Mouse (Mus musculus) left cerebral cortex, postnatal 25 days (tissue): Measurements from ENCODE around the gene Osbp2. TPM values are rescaled to one million over a fixed set of nuclear protein-coding genes. Genes with fewer than 3 reads are reported as not detected.

ENCODE experiments used
- DNase-seq, 2 experiments: peaks; one replicate each; pipeline ENCODE4 v3.0.0; 2022; ENCODE audit warnings: low spot score in 2 of 2, mixed read lengths in 1 of 2
- intact Hi-C: fragments of 180-260 bp; cut with DNase I; formaldehyde crosslinking; loops from one replicate; pipeline ENCODE4 v1.15.1; 2025
- total RNA-seq, 2 experiments: library from RNA; stranded (reverse); gene quantifications; 2 replicates each; pipeline ENCODE4 v1.2.3; 2021

The Osbp2 gene
- total RNA-seq, 2 experiments from 2014 or later: 133 TPM

DNA sequence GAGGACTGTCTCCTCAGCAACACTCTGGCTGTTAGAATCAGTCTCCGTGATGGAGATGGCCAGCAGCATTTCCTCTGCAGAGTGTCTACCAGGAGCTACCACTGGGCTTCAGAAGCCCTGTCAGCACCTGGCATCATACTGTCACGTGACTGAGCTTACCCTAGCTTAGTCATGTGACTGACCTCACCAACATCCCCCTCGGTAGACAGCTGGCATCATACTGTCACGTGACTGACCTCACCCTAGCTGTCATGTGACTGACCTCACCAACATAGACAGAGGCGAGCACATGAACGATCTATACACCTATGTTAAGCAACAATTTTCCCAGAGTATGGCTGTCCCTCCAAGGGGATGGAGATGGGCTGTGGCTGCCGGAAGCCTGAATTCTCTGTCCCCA, 15.0 kb upstream of the Osbp2 start:
- no peak for DNase-seq
- intact Hi-C loops: loop anchor here (5.0 kb wide), 1 partner anchor 46 kb away; no protein-coding TSS in a partner anchor

- no peak for DNase-seq
- intact Hi-C loops: loop anchor here (5.0 kb wide), 1 partner anchor 44 kb away; no protein-coding TSS in a partner anchor
Measured at GRCm38 (mm10) chr11:3876419-3876818, 12.7 kb upstream of the Osbp2 start.

DNA sequence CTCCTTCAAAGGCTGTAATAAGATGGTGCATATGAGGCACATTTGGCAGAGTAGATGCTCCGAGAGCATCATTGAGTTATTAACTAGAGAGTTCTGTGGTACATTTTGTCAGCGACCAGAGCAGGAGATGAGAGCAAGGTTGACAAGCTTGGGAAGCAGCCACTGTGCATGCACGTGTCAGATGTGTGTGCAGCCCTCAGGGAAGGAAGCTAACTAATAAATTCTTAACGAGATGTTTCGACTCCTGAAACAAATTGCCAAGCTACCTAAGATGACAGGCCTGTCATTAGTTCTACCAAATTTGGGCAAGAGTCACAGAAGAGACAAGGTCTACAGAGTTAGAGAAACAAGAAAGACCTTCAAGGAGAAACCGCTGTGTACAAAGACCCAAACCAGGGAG, 640 bp upstream of the Osbp2 start:
- intact Hi-C loops: loop anchor here (5.0 kb wide), 1 partner anchor 37 kb away; no protein-coding TSS in a partner anchor
- DNase-seq: no peak

GRCm38 (mm10) chr11:3862661-3863453, 846 bp downstream of the Osbp2 start:
- intact Hi-C loops: loop anchor here (5.0 kb wide), 1 partner anchor 36 kb away; no protein-coding TSS in a partner anchor

GRCm38 (mm10) chr11:3860361-3860760, 3.3 kb downstream of the Osbp2 start:
- DNase-seq: no peak
- intact Hi-C loops: loop anchor here (5.0 kb wide), 1 partner anchor 33 kb away; no protein-coding TSS in a partner anchor

More at GRCm38 (mm10) chr11:3862661-3863453, 846 bp downstream of the Osbp2 start:
- DNase-seq: no peak

DNA sequence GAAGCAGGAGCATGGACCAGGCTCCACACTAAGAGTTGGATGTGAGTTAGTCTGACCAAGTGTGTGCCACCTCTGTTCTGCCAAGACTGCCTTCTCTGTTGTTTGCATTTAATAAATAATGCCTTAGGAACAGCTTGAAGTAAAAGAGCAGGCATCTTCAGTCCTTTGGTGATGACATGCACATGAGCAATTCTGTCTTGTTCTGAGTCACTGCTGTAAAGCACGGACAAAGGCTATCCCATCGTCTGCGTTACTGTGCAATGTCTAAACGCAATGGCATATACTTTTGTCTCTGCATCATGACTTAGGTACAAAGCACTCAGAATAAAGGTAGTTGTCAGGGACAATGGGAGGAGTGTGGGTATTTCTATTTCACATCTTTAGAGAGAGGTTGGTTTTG, 3.9 kb downstream of the Osbp2 start:
- DNase-seq: no peak
- intact Hi-C loops: loop anchor here (5.0 kb wide), 1 partner anchor 32 kb away; no protein-coding TSS in a partner anchor

- intact Hi-C loops: no loop called here
- DNase-seq: no peak
Measured at GRCm38 (mm10) chr11:3857902-3858301, 5.8 kb downstream of the Osbp2 start.

GRCm38 (mm10) chr11:3855846-3856245, 7.9 kb downstream of the Osbp2 start:
- peak in 1 of 2 experiments; percentile 74 for DNase-seq
- intact Hi-C loops: no loop called here

- intact Hi-C loops: no loop called here
- DNase-seq: no peak
Measured at GRCm38 (mm10) chr11:3854156-3854555, 9.5 kb downstream of the Osbp2 start.

DNA sequence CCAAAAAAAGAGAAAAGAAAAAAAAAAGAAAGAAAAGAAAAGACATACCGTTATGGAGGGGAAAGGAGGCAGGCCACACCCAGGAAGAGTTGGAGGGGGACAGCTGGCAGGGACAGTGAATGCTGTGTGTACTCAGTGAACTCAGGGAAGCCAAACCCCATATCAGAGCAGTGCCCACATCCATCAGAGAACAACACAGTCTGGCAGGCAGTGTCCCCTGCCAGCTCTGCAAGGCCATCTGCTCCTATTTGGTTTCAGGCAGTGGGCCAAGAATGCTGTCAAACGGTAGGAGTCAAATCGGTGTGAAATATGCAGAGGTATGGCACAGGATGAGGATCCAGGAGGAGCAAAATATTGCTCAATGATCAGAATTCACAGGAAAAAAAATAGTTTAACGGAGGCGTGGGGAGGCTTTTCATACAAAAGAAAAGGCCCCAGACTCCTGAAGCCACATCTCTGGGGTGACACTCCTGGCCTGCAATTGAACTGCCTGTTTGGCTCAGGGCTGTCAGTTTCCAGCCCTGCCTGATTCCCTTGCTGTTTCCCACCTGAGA, 10.1 kb downstream of the Osbp2 start:
- intact Hi-C loops: loop anchor here (1.0 kb wide), 1 partner anchor 20 kb away; no protein-coding TSS in a partner anchor
- DNase-seq: peak; percentile 66 to 91

GRCm38 (mm10) chr11:3853031-3853430, 10.7 kb downstream of the Osbp2 start:
- intact Hi-C loops: loop anchor here (1.0 kb wide), 1 partner anchor 20 kb away; no protein-coding TSS in a partner anchor
- no peak for DNase-seq

- intact Hi-C loops: no loop called here
- peak in 1 of 2 experiments; percentile 75 for DNase-seq
Measured at GRCm38 (mm10) chr11:3851872-3852271, 11.8 kb downstream of the Osbp2 start.

GRCm38 (mm10) chr11:3850746-3851277, 12.9 kb downstream of the Osbp2 start:
- DNase-seq: no peak
- intact Hi-C loops: no loop called here

GRCm38 (mm10) chr11:3850315-3850614, 13.4 kb downstream of the Osbp2 start:
- intact Hi-C loops: no loop called here
- peak; percentile 50 to 86 for DNase-seq

DNA sequence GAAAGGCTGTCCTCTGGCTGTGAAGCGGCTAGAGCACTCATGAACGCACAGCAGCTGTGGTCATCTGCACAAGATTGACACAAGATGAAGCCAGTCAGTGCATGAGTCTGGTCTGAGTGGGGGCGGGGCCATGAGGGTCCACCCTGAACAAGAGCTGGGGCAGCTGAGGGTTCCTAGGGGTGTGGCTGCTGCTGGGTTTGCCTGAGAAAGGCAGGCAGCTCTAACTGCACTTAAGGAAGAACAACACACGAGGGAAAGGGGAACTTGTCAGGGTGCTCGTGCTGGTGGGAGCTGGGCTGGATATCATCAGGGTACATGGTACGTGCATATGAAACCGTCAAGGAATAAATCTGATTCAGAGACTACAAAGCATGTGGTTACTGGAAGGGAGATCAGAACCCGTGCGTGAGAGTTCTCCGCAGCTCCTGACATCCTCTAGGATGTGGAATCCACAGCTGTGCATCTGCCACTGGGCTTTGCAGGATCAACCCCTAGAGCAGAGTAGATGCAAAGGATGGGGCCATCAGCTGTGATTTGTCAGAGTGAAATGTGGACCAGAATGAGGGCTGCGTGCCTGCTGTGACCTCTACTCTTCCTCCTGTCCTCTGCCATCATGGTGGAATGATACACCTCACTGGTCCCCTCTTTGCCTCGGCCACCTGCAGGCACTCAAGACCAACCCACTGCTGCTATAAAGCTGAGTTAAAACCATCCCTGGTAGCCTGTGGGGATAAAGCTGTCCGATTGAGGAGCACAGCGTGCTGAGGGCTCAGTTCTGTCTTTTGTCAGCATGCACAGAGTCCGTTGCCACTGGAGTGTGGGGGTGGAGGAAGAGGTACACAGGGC, 14.0 kb downstream of the Osbp2 start:
- intact Hi-C loops: no loop called here
- DNase-seq: no peak

- no peak for DNase-seq
- intact Hi-C loops: no loop called here
Measured at GRCm38 (mm10) chr11:3846351-3846750, 17.4 kb downstream of the Osbp2 start.

DNA sequence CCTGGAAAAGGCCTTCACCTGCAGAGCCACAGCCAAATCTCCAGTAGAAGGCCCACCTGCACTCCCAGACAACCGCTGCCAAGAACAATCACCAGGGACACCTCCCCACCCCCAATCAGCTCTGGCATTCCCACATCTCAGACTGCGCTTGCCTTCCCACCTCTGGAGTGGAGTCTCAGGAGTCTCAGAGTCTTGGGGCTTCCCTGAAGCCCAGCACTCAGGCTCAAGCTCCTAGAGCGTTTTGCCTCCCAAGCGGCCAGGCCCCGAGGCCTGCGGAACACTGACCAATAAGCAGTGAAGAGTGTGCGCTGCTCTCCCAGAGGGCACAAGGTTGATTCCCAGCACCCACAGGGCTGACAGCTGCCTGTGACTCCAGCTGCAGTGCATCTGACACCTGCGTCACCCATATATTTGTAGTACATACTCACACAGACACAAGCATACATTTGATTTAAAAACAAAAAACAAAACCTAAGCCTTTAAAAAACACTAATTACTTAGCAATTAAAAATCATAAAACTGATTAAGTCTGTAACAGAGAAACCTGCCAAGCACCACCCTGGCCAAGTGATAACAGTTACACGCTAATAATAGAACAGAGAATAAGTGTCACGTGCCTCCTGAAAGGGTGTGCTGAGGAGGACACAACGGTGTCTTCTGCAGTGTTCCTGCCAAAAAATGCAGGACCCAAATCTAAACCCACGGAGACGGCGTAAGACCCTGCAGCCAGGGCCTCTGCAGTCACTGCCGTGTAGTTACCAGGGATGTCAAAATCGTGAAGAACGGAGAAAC, 19.6 kb downstream of the Osbp2 start:
- intact Hi-C loops: no loop called here
- no peak for DNase-seq

- intact Hi-C loops: no loop called here
- DNase-seq: no peak
Measured at GRCm38 (mm10) chr11:3835271-3835670, 28.4 kb downstream of the Osbp2 start.
